Mouse (Mus musculus) c-Kit-positive CD71-positive TER-119-positive erythroid progenitor cells, embryonic 14.5 days (primary cell): ENCODE measurements around the gene Wdr19.

Experiments used
- DNase-seq: peaks from one replicate; pipeline ENCODE4 v3.0.0-alpha.2; 2013; ENCODE audit warnings: low spot score

Wdr19 gene

GRCm38 (mm10) chr5:65199346-65200128 is at the start of gene Wdr19:
Gene Wdr19 (plus strand): TSS chr5:65199696.
- peak; percentile 98 for DNase-seq

GRCm38 (mm10) chr5:65149706-65150105 is 49.8 kb upstream of the Wdr19 start:
- no peak for DNase-seq

- no peak for DNase-seq
Measured at GRCm38 (mm10) chr5:65150376-65150955, 49.0 kb upstream of the Wdr19 start.

- no peak for DNase-seq
Measured at GRCm38 (mm10) chr5:65151276-65151675, 48.2 kb upstream of the Wdr19 start.

GRCm38 (mm10) chr5:65151767-65152166 is 47.7 kb upstream of the Wdr19 start:
- DNase-seq, result no peak

GRCm38 (mm10) chr5:65154287-65154686 is 45.2 kb upstream of the Wdr19 start:
- no peak for DNase-seq

- peak; percentile 34 for DNase-seq
Measured at GRCm38 (mm10) chr5:65156853-65157252, 42.6 kb upstream of the Wdr19 start.

GRCm38 (mm10) chr5:65157412-65158381 is 41.8 kb upstream of the Wdr19 start:
- DNase-seq, result no peak

GRCm38 (mm10) chr5:65158696-65159305 is 40.7 kb upstream of the Wdr19 start:
- no peak for DNase-seq

GRCm38 (mm10) chr5:65163001-65163400 is 36.5 kb upstream of the Wdr19 start:
- no peak for DNase-seq

- no peak for DNase-seq
Measured at GRCm38 (mm10) chr5:65163489-65164092, 35.9 kb upstream of the Wdr19 start.

GRCm38 (mm10) chr5:65170206-65170605 is 29.3 kb upstream of the Wdr19 start:
- DNase-seq, result no peak

GRCm38 (mm10) chr5:65175035-65175917 is 24.2 kb upstream of the Wdr19 start:
- DNase-seq, result no peak

GRCm38 (mm10) chr5:65175918-65176484 is 23.5 kb upstream of the Wdr19 start:
- no peak for DNase-seq

GRCm38 (mm10) chr5:65177026-65177514 is 22.4 kb upstream of the Wdr19 start:
- no peak for DNase-seq

- no peak for DNase-seq
Measured at GRCm38 (mm10) chr5:65178477-65178876, 21.0 kb upstream of the Wdr19 start.

- DNase-seq, result no peak
Measured at GRCm38 (mm10) chr5:65181160-65181793, 18.2 kb upstream of the Wdr19 start.

GRCm38 (mm10) chr5:65181794-65182169 is 17.7 kb upstream of the Wdr19 start:
- no peak for DNase-seq

- no peak for DNase-seq
Measured at GRCm38 (mm10) chr5:65182268-65182667, 17.2 kb upstream of the Wdr19 start.

GRCm38 (mm10) chr5:65191601-65192000 is 7.9 kb upstream of the Wdr19 start:
- DNase-seq, result no peak
